Mouse (Mus musculus) ES-Bruce4 (cell line): ENCODE measurements around the gene Parm1. TPM values are rescaled to one million over a fixed set of nuclear protein-coding genes. Genes with fewer than 3 reads are reported as not detected.

Experiments
- H3K27ac ChIP-seq: 2 replicates; pipeline ENCODE4 v1.5.1; 2012; ENCODE audit warnings: low read length, inconsistent platforms; ENCODE audit not compliant: insufficient read depth
- H3K27me3 ChIP-seq: 2 replicates; pipeline ENCODE4 v1.6.1; 2012; ENCODE audit warnings: mild to moderate bottlenecking, low read length, inconsistent platforms; ENCODE audit not compliant: control insufficient read depth, poor library complexity, insufficient read depth, severe bottlenecking
- H3K36me3 ChIP-seq: 2 replicates; pipeline ENCODE4 v1.6.1; 2012; ENCODE audit warnings: inconsistent platforms, mild to moderate bottlenecking, low read length, moderate library complexity; ENCODE audit not compliant: control insufficient read depth, poor library complexity, insufficient read depth, severe bottlenecking
- H3K4me1 ChIP-seq: one replicate; pipeline ENCODE4 v1.8.1; 2011; ENCODE audit warnings: low read length; ENCODE audit not compliant: control insufficient read depth, insufficient read depth
- H3K4me3 ChIP-seq: 2 replicates; pipeline ENCODE4 v1.5.1; 2011; ENCODE audit warnings: low read depth, mild to moderate bottlenecking, low read length
- H3K9ac ChIP-seq: 2 replicates; pipeline ENCODE4 v1.6.1; 2012; ENCODE audit warnings: low read depth, mild to moderate bottlenecking, inconsistent platforms; ENCODE audit not compliant: poor library complexity, severe bottlenecking
- H3K9me3 ChIP-seq: replicated peaks from 2 replicates; pipeline ENCODE4 v1.6.1; 2012; ENCODE audit warnings: mild to moderate bottlenecking, low read length, inconsistent platforms; ENCODE audit not compliant: control insufficient read depth, poor library complexity, insufficient read depth, severe bottlenecking
- CTCF ChIP-seq: IDR thresholded peaks from one replicate; pipeline ENCODE4 v1.8.1; 2011; ENCODE audit warnings: low read depth, low read length
- EP300 ChIP-seq: IDR thresholded peaks from 2 replicates; pipeline ENCODE4 v1.6.1; 2011; ENCODE audit warnings: low read depth, low read length; ENCODE audit not compliant: insufficient read depth
- POLR2A ChIP-seq: IDR thresholded peaks from one replicate; pipeline ENCODE4 v1.8.1; 2011; ENCODE audit warnings: low read length; ENCODE audit not compliant: insufficient read depth
- polyA plus RNA-seq: library from polyadenylated mRNA; stranded (reverse); fragments of >200 nt; gene quantifications from 2 replicates; pipeline ENCODE4 v1.2.4, GENCODE M21; 2011; ENCODE audit warnings: low read depth; ENCODE audit not compliant: missing spikeins, insufficient read depth, insufficient read length

The Parm1 gene
- polyA plus RNA-seq, 1 experiment = 11.3 TPM

GRCm38 (mm10) chr5:91494456-91494855 lies 23.0 kb upstream of the Parm1 start:
- Histone ChIP-seq H3K36me3 (no peaks in the 10 kb centered on the region), H3K27me3 (no peaks in the 10 kb centered on the region), H3K4me1 (no peaks in the 10 kb centered on the region), H3K4me3 (no peak overlapping the region), H3K27ac (no peak overlapping the region), H3K9ac (no peak overlapping the region), H3K9me3 (no peaks in the 10 kb centered on the region)
- TF ChIP-seq POLR2A = no peak
- TF ChIP-seq CTCF = no peak
- no peak for TF ChIP-seq EP300

- H3K27ac ChIP-seq = no peak overlapping the region
- H3K4me1 ChIP-seq = no peaks in the 10 kb centered on the region
- H3K27me3 ChIP-seq = no peaks in the 10 kb centered on the region
- H3K9me3 ChIP-seq = no peaks in the 10 kb centered on the region
- TF ChIP-seq EP300 (no peak), CTCF (no peak), POLR2A (no peak)
- no peak overlapping the region for H3K9ac ChIP-seq
- no peak overlapping the region for H3K4me3 ChIP-seq
- H3K36me3 ChIP-seq = no peaks in the 10 kb centered on the region
These were observed 16.1 kb upstream of the Parm1 start for GRCm38 (mm10) chr5:91501361-91501760.

- TF ChIP-seq CTCF (no peak), POLR2A (no peak), EP300 (no peak)
- Histone ChIP-seq H3K4me1 (no peaks in the 10 kb centered on the region), H3K9me3 (no peaks in the 10 kb centered on the region), H3K36me3 (no peaks in the 10 kb centered on the region), H3K9ac (no peak overlapping the region), H3K27me3 (no peaks in the 10 kb centered on the region), H3K27ac (no peak overlapping the region), H3K4me3 (no peak overlapping the region)
These were observed 15.0 kb upstream of the Parm1 start for GRCm38 (mm10) chr5:91502366-91502765.

- H3K9me3 ChIP-seq = no peaks in the 10 kb centered on the region
- H3K4me1 ChIP-seq = no peaks in the 10 kb centered on the region
- H3K4me3 ChIP-seq = no peak overlapping the region
- H3K9ac ChIP-seq = no peak overlapping the region
- no peaks in the 10 kb centered on the region for H3K27me3 ChIP-seq
- TF ChIP-seq POLR2A = no peak
- TF ChIP-seq CTCF = no peak
- no peak for TF ChIP-seq EP300
- H3K27ac ChIP-seq = no peak overlapping the region
- no peaks in the 10 kb centered on the region for H3K36me3 ChIP-seq
These were observed 13.0 kb upstream of the Parm1 start for GRCm38 (mm10) chr5:91504320-91504922.

GRCm38 (mm10) chr5:91517077-91517476 lies 338 bp upstream of the Parm1 start:
- Histone ChIP-seq H3K9ac (no peak overlapping the region), H3K4me1 (no peaks in the 10 kb centered on the region), H3K9me3 (no peaks in the 10 kb centered on the region), H3K4me3 (no peak overlapping the region), H3K27me3 (no peaks in the 10 kb centered on the region; the same call in 1 of the 2 replicates), H3K27ac (no peak overlapping the region), H3K36me3 (no peaks in the 10 kb centered on the region)
- no peak for TF ChIP-seq POLR2A
- TF ChIP-seq EP300 = no peak
- no peak for TF ChIP-seq CTCF

- no peak for TF ChIP-seq CTCF
- no peak for TF ChIP-seq EP300
- no peak for TF ChIP-seq POLR2A
- H3K4me1 ChIP-seq = no peaks in the 10 kb centered on the region
- H3K4me3 ChIP-seq = peak overlapping the region; percentile 76
- no peak overlapping the region for H3K9ac ChIP-seq
- H3K36me3 ChIP-seq = no peaks in the 10 kb centered on the region
- H3K9me3 ChIP-seq = no peaks in the 10 kb centered on the region
- H3K27me3 ChIP-seq = no peaks in the 10 kb centered on the region; the same call in 1 of the 2 replicates
- H3K27ac ChIP-seq = no peak overlapping the region
These were observed 931 bp downstream of the Parm1 start for GRCm38 (mm10) chr5:91518302-91518790.
